Mouse (Mus musculus): ENCODE measurements around the gene Gm9803. TPM values are rescaled to one million over a fixed set of nuclear protein-coding genes. Genes with fewer than 3 reads are reported as not detected.
"Not testable (repeated sequence)": the region's sequence is repeated elsewhere in the genome, so short reads cannot be mapped to it uniquely, and the experiment has no call there.

Gene Gm9803
- polyA plus RNA-seq (2015; fragmentation: Nextera tagmentation; extraction: Ambion mirVana) = 16.0 and 16.5 TPM in 2 replicates

DNA sequence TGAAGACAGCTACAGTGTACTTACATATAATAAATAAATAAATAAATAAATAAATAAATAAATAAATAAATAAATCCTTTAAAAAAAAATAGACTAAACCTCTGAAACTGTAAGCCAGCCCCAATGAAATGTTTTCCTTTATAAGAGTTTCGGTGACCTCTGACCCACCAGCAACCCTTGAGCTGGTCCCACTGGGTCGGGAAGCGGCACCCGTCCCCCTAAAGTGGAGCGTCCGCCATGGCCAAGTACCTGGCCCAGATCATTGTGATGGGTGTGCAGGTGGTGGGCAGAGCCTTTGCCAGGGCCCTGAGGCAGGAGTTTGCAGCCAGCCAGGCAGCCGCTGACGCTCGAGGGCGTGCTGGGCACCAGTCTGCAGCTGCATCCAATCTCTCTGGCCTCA, at the start of gene Gm9803:
Gene Gm9803, plus strand, starts transcription at position 154 of the 400 bp plus-strand sequence.
- not testable (repeated sequence) for ATAC-seq (replicated peaks; ENCODE audit: insufficient number of reproducible peaks, insufficient read depth, low FRiP score, low read depth); H3K4me1 ChIP-seq (replicated peaks)
- WGBS = 97% methylated on average over 10 of the region's 10 CpGs

GRCm38 (mm10) chr10:43475376-43475775, 48.5 kb upstream of the Gm9803 start:
- no peak for ATAC-seq (replicated peaks; ENCODE audit: insufficient number of reproducible peaks, insufficient read depth, low FRiP score, low read depth)
- H3K4me2 ChIP-seq = no peak overlapping the region
- 42% methylated on average over 4 of the region's 4 CpGs for WGBS
- H3K9ac ChIP-seq = no peak overlapping the region
- H3K4me3 ChIP-seq = no peak overlapping the region
- H3K4me1 ChIP-seq (replicated peaks) = peaks cover 14% of the 10 kb centered on the region
- no peak overlapping the region for H3K27ac ChIP-seq
- no peaks in the 10 kb centered on the region for H3K36me3 ChIP-seq
- H3K9me3 ChIP-seq (replicated peaks) = no peaks in the 10 kb centered on the region
- H3K27me3 ChIP-seq = no peaks in the 10 kb centered on the region

More for the DNA sequence above, at the start of gene Gm9803:
- peaks cover 33% of the 10 kb centered on the region for H3K36me3 ChIP-seq
- H3K27ac ChIP-seq; H3K9me3 ChIP-seq (replicated peaks); H3K27me3 ChIP-seq; H3K9ac ChIP-seq; H3K4me2 ChIP-seq; H3K4me3 ChIP-seq: not testable (repeated sequence)

DNA sequence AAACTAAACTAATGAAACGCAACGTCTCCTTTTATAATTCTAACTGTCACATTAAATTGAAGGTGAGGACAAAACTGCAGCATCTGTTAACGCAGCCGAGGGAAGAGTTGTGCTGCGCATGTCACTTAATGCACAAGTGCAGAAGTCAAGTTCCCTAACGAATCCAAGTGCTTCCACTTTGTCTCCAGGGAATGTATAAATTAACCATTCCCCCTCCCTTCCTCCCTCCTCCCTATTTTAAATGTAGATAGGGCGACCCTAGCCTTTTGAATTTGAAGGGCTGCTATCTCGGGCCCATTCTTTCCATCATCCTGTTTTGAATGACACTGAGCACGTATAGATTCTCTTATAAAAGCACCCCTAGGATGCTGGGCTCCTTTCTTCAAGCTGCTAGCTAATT, 46.4 kb upstream of the Gm9803 start:
- peak overlapping the region; percentile 97 for H3K9ac ChIP-seq
- H3K27ac ChIP-seq = peak overlapping the region; percentile 98
- no peak for ATAC-seq (replicated peaks; ENCODE audit: insufficient number of reproducible peaks, insufficient read depth, low FRiP score, low read depth)
- no peaks in the 10 kb centered on the region for H3K27me3 ChIP-seq
- WGBS = 13% methylated on average over 9 of the region's 9 CpGs
- peak overlapping the region; percentile 99 for H3K4me2 ChIP-seq
- H3K4me1 ChIP-seq (replicated peaks) = peaks cover 31% of the 10 kb centered on the region
- H3K36me3 ChIP-seq = no peaks in the 10 kb centered on the region
- peak overlapping the region; percentile 90 for H3K4me3 ChIP-seq
- H3K9me3 ChIP-seq (replicated peaks) = no peaks in the 10 kb centered on the region

- H3K36me3 ChIP-seq = no peaks in the 10 kb centered on the region
- peak overlapping the region; percentile 99 for H3K4me2 ChIP-seq
- peak overlapping the region; percentile 90 for H3K4me3 ChIP-seq
- H3K27me3 ChIP-seq = no peaks in the 10 kb centered on the region
- peak overlapping the region; percentile 98 for H3K27ac ChIP-seq
- under 1% methylated on average over 42 of the region's 42 CpGs for WGBS
- ATAC-seq (replicated peaks; ENCODE audit: insufficient number of reproducible peaks, insufficient read depth, low FRiP score, low read depth) = no peak; the same call in 1 of the 2 replicates
- H3K9me3 ChIP-seq (replicated peaks) = no peaks in the 10 kb centered on the region
- peak overlapping the region; percentile 97 for H3K9ac ChIP-seq
- H3K4me1 ChIP-seq (replicated peaks) = peaks cover 36% of the 10 kb centered on the region
Observed at GRCm38 (mm10) chr10:43477865-43478681, 45.8 kb upstream of the Gm9803 start.

DNA sequence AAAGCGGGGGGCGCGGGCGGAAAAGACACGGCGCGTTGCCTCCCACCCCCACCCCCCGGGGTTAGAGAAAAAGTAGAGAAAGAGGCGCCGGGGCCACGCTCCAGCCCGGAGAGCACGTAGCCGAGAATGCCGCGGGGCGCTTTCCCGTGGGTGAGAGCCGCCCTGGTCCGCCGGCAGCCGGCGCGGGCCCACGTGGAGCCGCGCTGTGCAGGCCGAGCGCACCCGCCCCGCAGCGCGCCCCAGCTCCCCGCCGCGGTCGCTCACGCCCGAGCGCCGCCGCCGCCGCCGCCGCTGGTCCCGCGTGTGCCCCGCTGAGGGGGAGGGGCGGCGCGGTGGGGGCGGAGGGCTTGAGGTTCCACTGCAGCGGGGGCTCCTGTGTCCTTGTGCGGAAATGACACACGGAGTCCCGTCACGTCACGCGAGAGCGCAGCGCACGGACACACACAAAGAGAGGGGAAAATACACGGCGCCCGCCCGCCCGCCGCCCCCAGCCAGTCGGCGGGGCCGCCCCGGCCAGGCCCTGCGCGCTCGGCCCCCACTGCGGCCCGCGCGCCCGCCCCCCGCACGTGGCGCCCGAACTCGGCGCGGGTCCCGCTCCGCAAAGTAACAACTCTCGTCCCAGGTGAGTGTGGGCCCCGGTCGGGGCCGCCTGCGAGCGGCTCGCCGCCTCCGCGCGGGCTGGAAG, 45.0 kb upstream of the Gm9803 start, which contains the start of gene Bend3:
Gene Bend3, plus strand, starts transcription at position 81 of the 685 bp plus-strand sequence.
- no peaks in the 10 kb centered on the region for H3K9me3 ChIP-seq (replicated peaks)
- peak within 1 kb of the TSS; percentile 97 for H3K9ac ChIP-seq
- peak; percentile 43 for ATAC-seq (replicated peaks; ENCODE audit: insufficient number of reproducible peaks, insufficient read depth, low FRiP score, low read depth)
- peaks cover 44% of the 10 kb centered on the region for H3K4me1 ChIP-seq (replicated peaks)
- peak within 1 kb of the TSS; percentile 90 for H3K4me3 ChIP-seq
- no peaks in the 10 kb centered on the region for H3K36me3 ChIP-seq
- peak within 1 kb of the TSS; percentile 99 for H3K4me2 ChIP-seq
- WGBS = under 1% methylated on average over 71 of the region's 101 CpGs
- H3K27ac ChIP-seq = peak within 1 kb of the TSS; percentile 98
- no peaks in the 10 kb centered on the region for H3K27me3 ChIP-seq

GRCm38 (mm10) chr10:43479436-43480157, 44.3 kb upstream of the Gm9803 start:
- Histone ChIP-seq H3K4me3 (peak overlapping the region; percentile 90), H3K9ac (peak overlapping the region; percentile 97), H3K4me1 (replicated peaks) (peaks cover 49% of the 10 kb centered on the region), H3K27me3 (no peaks in the 10 kb centered on the region), H3K9me3 (replicated peaks) (no peaks in the 10 kb centered on the region), H3K4me2 (peak overlapping the region; percentile 99), H3K27ac (peak overlapping the region; percentile 98), H3K36me3 (no peaks in the 10 kb centered on the region)
- ATAC-seq (replicated peaks; ENCODE audit: insufficient number of reproducible peaks, insufficient read depth, low FRiP score, low read depth) = peak; percentile 83
- 0% methylated on average over 73 of the region's 103 CpGs for WGBS

DNA sequence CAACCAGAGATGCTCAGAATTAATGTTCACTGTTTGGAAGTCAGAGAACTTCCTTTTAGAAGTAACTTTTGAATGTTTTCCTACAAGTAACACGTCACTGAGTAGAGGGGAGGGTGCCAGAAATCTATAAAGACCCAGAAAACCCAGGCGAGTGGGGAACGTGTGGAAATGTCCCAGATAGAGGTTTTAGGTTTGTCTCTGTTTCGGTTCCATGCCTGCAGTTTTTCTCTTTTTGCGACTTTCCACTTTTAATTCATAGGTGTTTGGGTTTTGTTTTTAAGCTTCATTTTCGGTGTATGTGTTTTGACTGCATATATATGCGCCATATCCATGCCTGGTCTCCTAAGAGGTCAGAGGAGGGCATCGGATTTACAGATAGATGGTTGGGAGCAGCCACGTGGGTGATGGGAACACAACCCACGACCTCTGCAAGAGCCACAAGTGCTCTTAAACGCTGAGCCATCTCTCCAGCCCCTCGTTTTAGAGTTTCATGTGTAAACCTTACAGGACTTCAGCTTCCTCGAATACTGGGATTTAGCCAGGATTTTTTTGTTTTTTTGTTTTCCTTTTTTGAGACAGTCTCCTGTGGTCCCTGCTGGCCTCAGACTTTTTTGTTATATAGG, 43.5 kb upstream of the Gm9803 start:
- Histone ChIP-seq H3K27me3 (no peaks in the 10 kb centered on the region), H3K4me3 (peak overlapping the region; percentile 90), H3K4me2 (peak overlapping the region; percentile 99), H3K4me1 (replicated peaks) (peaks cover 49% of the 10 kb centered on the region), H3K9ac (peak overlapping the region; percentile 97), H3K27ac (peak overlapping the region; percentile 98), H3K36me3 (no peaks in the 10 kb centered on the region), H3K9me3 (replicated peaks) (no peaks in the 10 kb centered on the region)
- ATAC-seq (replicated peaks; ENCODE audit: insufficient number of reproducible peaks, insufficient read depth, low FRiP score, low read depth) = no peak
- WGBS = 14% methylated on average over 13 of the region's 13 CpGs

GRCm38 (mm10) chr10:43481179-43481578, 42.7 kb upstream of the Gm9803 start:
- Histone ChIP-seq H3K9ac (no peak overlapping the region), H3K4me3 (no peak overlapping the region), H3K9me3 (replicated peaks) (no peaks in the 10 kb centered on the region), H3K4me1 (replicated peaks) (peaks cover 56% of the 10 kb centered on the region), H3K4me2 (no peak overlapping the region), H3K36me3 (no peaks in the 10 kb centered on the region), H3K27me3 (no peaks in the 10 kb centered on the region), H3K27ac (no peak overlapping the region)
- no peak for ATAC-seq (replicated peaks; ENCODE audit: insufficient number of reproducible peaks, insufficient read depth, low FRiP score, low read depth)
- 46% methylated on average over 4 of the region's 4 CpGs for WGBS

GRCm38 (mm10) chr10:43482021-43482420, 41.9 kb upstream of the Gm9803 start:
- Histone ChIP-seq H3K9ac (no peak overlapping the region), H3K4me2 (no peak overlapping the region), H3K27ac (no peak overlapping the region), H3K27me3 (no peaks in the 10 kb centered on the region), H3K4me3 (no peak overlapping the region), H3K9me3 (replicated peaks) (no peaks in the 10 kb centered on the region), H3K4me1 (replicated peaks) (peaks cover 56% of the 10 kb centered on the region), H3K36me3 (no peaks in the 10 kb centered on the region)
- WGBS = 92% methylated on average over 5 of the region's 5 CpGs
- ATAC-seq (replicated peaks; ENCODE audit: insufficient number of reproducible peaks, insufficient read depth, low FRiP score, low read depth) = no peak

DNA sequence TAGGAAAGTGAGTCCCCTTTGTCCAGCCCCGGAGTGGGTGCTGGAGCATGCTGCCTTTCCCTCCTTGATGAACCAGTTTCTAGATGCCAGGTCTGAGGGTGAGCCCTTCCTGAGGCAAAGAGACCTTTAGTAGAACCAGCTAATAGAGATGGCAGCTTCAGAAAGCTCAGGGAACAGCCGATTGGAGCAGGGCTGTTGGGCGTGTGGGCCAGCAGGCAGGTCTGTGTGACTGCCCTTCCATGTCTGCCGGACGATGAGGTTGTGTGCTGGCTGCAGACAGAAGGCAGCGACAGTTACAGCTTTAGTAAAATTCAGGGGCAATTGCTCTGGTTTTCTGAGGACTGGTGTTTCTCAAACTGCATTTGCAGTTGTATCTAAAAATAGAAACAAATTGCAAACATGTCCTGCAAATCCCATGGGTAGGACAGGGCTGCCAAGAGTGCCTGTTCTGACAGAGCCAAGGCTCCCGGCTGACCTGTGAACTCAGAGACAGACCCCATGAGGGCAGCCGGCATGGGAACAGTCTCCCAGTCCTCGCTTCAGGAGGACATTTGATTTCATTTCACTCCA, 40.4 kb upstream of the Gm9803 start:
- H3K27me3 ChIP-seq = no peaks in the 10 kb centered on the region
- ATAC-seq (replicated peaks; ENCODE audit: insufficient number of reproducible peaks, insufficient read depth, low FRiP score, low read depth) = no peak
- no peaks in the 10 kb centered on the region for H3K9me3 ChIP-seq (replicated peaks)
- H3K4me2 ChIP-seq = peak overlapping the region; percentile 56
- peak overlapping the region; percentile 18; the same call in 1 of the 2 replicates for H3K4me3 ChIP-seq
- peak overlapping the region; percentile 90 for H3K27ac ChIP-seq
- no peaks in the 10 kb centered on the region for H3K36me3 ChIP-seq
- H3K4me1 ChIP-seq (replicated peaks) = peaks cover 61% of the 10 kb centered on the region
- H3K9ac ChIP-seq = peak overlapping the region; percentile 10
- 24% methylated on average over 9 of the region's 9 CpGs for WGBS

Measured in heart, embryonic 15.5 days (tissue).